Mouse (Mus musculus) thymus, postnatal 0 days (tissue): ENCODE data around the gene Nlrp9c. TPM values are rescaled to one million over a fixed set of nuclear protein-coding genes. Genes with fewer than 3 reads are reported as not detected.
"Not testable (repeated sequence)": the region's sequence is repeated elsewhere in the genome, so short reads cannot be mapped to it uniquely, and the experiment has no call there.

Experiments
- DNase-seq: peaks from one replicate; pipeline ENCODE4 v3.0.0-alpha.2; 2015; ENCODE audit warnings: low spot score
- polyA plus RNA-seq: library from polyadenylated mRNA; unstranded; fragments of >200 nt; fragmentation: Nextera tagmentation; extraction: Ambion mirVana; gene quantifications from 2 replicates; pipeline ENCODE4 v1.2.1, GENCODE M21; 2015

The Nlrp9c gene
- polyA plus RNA-seq: not detected in 2 replicates

DNA sequence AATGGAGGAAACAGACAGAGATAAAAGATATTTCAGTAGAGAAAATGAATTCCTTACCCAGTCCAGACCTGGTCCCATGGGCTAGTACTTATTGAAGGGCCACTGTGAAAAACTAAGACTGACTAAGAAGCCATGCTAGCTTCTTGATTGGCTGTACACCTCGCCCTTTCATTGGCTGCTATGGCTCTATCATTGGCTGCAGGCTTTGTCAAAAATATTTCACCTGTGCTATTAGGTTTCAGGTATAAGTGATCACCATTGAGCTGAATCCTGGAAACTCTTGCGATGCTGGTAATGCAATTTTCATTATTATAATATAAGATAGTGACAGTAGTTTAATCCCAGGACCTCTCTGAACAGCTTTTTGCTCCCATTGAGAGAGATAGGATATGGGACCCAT, at the start of gene Nlrp9c:
Gene Nlrp9c, minus strand, starts transcription at position 101 of the 400 bp plus-strand sequence.
- not testable (repeated sequence) for DNase-seq

DNA sequence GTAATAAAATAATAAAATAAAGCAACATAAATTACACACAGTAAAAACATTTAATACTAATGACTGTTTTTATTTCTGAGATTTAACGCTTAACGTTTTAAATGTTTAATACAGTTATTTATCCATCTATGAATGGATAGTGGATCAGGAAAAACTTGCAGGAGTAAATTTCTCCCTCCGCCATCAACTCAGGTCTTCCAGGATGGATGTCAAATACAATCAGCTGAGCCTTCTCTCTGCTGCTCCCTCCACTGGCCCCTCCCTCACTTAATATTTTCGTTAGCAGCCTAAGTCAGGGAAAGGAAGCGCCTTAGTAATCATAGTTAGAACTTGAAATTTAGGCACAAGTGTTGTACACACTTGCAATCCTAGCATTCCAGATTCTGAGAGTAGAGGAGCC, 31.3 kb upstream of the Nlrp9c start, which contains the start of gene Nlrp4a:
Gene Nlrp4a, plus strand, starts transcription at position 301 of the 400 bp plus-strand sequence.
- DNase-seq: no peak

DNA sequence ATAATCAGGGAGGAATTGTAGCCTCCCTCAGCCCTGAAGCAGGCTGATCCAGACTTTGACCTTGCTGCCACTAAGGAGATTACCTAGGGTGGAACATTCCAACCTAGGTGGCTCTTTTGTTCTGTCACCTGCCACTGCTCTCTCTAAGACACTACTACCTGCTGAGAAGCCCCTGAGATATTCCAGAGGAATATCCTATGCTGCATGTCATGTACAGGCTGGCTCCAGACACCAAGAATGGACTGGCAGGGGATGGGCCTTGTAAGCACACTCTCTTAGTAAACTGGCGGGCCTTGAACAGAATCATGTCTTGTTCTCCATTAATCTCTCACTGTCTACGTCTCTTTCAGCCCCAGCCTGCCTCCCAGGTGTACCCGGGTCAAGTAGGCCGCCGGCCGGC, 11.7 kb downstream of the Nlrp9c start:
- DNase-seq: not testable (repeated sequence)

DNA sequence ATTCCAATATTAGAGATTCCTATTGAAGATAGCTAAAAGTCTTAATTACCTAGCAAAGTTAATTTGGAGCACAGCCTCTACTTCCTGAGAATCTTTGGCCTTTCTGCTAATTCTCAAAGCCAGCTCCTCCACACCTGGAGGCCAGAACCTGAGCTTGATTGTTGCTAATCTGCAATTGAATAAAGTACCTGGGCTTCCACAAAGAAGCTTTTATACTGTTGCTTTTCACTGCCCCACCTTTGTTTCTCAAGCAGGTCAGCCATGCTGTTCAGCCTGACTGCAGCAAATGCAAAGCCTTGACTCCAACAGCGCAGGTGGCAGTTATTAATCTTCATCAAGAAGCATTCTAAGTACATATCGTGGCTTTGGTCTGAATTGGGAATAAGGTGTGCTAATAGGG, 12.4 kb downstream of the Nlrp9c start:
- DNase-seq: not testable (repeated sequence)

DNA sequence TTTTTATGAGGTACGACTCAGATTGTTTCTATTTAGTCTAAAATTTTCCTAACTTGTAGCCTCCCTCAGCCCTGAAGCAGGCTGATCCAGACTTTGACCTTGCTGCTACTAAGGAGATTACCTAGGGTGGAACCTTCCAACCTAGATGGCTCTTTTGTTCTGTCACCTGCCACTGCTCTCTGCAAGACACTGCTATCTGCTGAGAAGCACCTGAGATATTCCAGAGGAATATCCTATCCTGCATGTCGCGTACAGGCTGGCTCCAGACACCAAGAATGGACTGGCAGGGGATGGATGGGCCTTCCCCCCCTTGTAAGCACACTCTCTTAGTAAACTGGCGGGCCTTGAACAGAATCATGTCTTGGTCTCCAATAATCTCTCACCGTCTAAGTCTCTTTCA, 16.8 kb downstream of the Nlrp9c start:
- not testable (repeated sequence) for DNase-seq

DNA sequence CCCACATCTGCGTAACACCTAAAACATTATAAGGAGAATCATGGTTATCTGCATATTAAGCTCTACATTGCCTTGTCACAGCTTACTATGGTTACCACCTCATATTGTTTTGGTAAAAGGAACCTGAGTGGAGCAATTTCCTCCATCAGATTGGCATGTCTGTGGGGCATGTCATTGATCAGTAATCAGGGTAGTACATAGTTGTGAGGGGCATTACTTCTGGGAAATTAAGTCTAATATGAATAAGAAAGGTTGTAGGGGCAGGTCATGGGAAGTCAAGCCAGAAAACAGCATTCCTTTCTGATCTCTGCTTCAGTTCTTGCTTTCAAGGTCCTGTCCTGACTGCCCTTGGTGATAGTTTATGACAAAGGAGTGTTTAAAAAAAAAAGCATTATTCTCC, 22.7 kb downstream of the Nlrp9c start:
- DNase-seq: no peak

DNA sequence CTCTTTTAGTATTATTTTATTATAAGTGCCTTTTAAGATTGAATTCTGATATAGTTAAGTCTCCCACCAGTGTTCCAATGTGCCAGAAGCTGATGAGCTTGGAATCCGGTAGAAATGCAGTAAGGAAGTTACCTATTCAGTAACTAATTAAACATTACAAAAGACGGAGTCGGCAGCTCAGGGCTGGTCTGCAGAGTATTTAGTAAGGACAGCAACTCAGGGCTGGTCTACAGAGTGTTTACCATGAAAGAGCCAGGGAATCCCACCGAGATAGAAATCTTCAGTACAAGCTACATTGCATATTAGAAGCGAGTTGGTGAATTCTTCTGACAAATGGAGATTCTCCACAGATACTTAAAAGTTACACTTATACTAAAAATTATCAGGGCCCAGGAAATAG, 30.3 kb downstream of the Nlrp9c start:
- not testable (repeated sequence) for DNase-seq

DNA sequence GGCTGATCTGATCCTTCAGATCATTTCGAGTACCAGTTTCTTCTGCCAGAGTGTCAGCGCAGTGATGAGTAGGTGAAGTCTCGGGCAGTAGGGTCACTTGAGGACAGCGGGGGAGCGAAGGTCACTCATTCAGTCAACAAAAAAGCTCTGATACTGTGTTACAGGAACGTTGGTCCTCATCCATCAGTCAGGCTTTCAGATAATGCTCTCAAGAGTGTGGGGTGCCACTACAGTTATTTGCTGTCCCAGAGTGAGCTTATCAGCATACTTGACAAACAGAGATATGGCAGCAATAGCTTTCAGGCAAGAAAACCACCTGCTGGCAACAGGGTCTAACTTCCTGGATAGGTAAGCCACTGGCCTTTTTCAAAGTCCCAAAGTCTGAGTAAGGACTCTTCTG, 46.8 kb downstream of the Nlrp9c start:
- not testable (repeated sequence) for DNase-seq

DNA sequence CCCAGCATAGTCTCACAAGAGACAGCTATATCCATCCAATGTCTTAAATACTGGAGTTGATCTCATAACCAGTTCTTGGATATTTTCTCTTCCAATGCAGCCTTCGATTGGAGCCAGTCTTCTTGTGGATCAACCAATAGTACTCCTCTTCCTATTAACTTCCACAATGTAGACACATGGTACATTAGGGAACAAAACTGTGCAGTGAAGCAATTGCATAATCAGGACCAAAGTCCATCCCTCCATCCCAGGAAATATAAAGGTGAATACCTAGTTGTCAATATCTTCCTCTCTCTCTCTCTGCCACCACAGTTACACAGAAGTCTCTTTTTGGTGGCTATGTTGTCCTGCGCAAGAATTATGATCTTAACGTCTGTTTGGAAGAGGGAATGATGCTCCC, 51.2 kb downstream of the Nlrp9c start:
- not testable (repeated sequence) for DNase-seq

DNA sequence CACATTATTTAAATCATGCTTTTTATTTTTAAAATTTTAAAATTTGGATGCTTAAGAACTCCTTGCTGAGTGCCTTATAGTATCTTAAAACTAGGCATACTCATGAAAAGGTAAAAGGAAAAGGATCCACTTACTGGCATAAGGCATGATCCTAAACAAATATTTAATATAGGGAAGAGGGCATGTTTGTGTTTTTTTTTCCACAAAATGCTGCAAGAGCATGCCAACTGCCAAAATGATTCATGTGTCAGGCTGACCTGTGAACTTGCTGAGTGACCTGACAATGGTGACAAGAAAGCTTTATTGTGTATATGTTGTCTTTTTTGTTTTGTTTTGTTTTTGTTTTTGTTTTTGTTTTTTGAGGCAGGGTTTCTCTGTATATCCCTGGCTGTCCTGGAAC, 53.3 kb downstream of the Nlrp9c start:
- DNase-seq: not testable (repeated sequence)

DNA sequence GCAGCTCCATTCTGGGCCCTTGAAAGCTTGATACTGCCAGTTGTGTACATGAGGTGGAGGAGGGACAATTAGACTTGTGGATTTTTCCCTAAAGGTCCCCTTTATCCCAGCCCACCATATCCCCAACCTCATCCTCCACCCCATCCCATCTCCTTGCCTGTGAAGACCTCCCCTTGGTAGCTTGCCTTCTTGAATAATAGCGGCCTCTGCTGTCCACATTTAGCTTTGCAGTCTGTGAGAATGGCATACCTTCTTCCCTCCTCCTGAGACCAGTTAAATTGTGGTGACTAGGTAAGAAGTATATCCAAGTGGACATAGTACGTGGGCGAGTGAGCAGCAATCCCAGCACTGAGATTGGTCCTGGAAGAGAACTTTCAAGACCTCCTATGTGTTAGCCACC, 83.1 kb downstream of the Nlrp9c start:
- not testable (repeated sequence) for DNase-seq

DNA sequence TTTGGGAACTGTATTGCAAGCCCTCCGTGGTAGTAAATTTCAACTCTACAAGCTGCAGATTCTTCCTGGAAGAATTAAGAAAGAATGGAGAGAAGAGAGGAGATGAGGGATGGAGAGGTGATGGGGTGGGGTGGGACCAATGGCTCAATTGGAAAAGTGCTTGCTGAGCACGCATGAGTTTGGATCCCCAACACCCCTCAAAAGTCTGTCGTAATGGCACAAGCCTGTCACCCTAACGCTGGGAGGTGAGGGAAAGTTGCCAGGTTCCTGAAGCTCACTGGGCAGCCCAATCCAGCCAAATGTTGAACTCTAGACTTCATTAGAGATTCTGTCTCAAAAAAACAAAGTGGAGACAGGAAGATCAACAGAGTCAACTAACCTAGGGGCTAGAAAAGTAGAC, 87.7 kb downstream of the Nlrp9c start:
- not testable (repeated sequence) for DNase-seq

DNA sequence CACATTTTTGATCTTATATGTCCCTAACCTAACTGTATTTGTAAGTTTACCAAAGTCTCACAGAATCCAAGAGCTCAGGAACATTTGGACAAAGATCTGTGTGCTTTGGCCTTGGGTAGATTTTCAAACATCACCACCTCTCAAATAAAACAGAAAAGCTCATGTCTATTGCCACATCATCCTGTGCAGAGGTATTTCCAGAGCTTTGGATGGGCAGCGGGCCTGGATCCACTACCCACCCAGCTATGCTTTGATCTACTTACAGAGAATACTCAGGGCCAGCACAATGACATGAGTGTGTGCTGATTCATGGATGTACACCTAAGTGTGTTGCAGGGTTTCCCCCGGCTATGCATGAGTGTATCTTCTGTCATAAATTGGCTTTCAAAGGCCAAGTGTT, 88.3 kb downstream of the Nlrp9c start:
- not testable (repeated sequence) for DNase-seq

DNA sequence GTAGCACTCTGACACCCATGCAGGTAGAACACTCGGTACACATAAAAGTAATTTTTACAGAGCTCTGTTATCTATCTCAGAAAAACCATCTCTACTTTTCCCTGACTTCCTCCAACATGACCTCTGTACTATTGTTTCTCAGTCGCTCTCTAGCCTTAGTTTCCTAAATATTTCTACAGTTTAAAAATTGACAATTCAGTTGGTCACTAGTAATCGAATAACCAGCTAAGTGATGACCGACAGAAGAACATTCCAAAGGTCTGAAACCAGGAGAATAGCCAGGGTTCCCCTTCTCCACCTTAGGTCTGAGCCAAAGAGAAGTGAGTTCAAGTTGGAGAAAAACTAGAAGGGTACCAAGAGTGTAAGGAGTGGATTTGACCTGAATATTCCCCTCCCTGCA, 91.7 kb downstream of the Nlrp9c start:
- not testable (repeated sequence) for DNase-seq

DNA sequence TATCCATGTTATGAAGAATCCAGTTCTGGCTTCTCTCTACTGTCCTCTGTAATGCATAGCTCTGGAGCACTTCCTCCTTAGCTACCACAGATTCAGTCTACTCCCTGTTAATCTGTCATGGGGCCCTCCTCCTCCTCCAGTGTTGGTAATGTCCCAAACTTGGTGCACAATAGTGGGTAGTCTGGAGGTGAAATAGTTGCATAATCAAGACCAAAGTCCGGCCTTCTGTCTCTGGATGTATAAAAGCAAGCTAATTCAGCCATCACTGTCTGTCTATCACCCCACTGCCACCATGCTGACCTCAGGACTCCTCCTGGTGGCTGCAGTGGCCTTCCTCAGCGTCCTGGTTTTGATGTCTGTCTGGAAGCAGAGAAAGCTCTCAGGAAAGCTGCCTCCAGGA, 96.6 kb downstream of the Nlrp9c start, which contains the start of gene Cyp2a4:
Gene Cyp2a4, plus strand, starts transcription at position 244 of the 400 bp plus-strand sequence.
- DNase-seq: not testable (repeated sequence)

DNA sequence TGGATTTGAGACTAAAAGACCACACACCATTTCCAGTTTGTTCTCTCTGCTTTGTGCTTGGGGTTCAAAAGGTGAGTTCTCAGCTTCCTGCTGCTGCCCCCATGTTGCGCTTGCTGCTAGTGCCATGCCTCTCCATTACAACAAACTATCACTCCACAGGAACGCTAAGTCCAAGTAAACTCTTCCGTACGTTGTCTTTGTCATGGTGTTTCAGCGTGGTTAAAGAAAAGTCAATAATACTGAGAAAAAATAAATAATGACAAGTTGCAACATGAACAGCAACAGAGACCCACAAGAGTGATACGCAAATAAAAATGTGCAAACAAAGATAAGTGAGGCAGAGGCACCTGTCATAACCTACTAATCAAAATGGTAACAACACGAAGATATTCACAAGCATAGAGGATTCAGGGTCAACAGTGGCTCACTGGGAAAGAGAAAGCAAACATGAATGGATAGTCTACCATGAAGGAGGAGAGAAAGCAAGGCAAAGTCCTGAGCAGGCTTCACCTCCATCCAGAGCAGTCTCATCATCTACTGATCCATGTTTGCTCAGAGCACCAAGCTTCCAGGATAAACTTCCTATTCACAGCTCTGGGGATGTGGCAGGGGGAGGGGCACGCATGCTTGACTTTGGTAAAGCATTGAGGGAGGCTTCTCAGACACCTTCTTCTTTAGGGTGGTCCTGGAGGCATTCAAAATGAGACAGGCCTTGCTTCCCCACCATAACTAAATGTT, 99.9 kb downstream of the Nlrp9c start:
- not testable (repeated sequence) for DNase-seq

Other genes with a start within 250 kb of the Nlrp9c start
- gene Cyp2b9, start 230.3 kb downstream of the Nlrp9c start, polyA plus RNA-seq: not detected in 2 replicates
- gene Vmn1r184, start 143.4 kb downstream of the Nlrp9c start, polyA plus RNA-seq: not detected in 2 replicates
- not detected in 2 replicates for gene Cyp2a4, start 96.5 kb downstream of the Nlrp9c start, polyA plus RNA-seq
- not detected in 2 replicates for gene Nlrp4a, start 31.4 kb upstream of the Nlrp9c start, polyA plus RNA-seq
- not detected in 2 replicates for gene Nlrp9a, start 131.3 kb upstream of the Nlrp9c start, polyA plus RNA-seq
- not detected in 2 replicates for gene Vmn1r185, start 214.8 kb upstream of the Nlrp9c start, polyA plus RNA-seq